Mouse (Mus musculus): ENCODE measurements around the gene Slco4c1. TPM values are rescaled to one million over a fixed set of nuclear protein-coding genes. Genes with fewer than 3 reads are reported as not detected.

Slco4c1 gene
- not detected for total RNA-seq (2023)

GRCm38 (mm10) chr1:96871528-96872360, at the start of gene Slco4c1:
Gene Slco4c1 (minus strand): TSS chr1:96872171.

Data from CD4-positive naive resting alpha-beta T cell, adult 76 days (primary cell).